Mouse (Mus musculus) forebrain, postnatal 0 days (tissue): Measurements from ENCODE around the gene Tubgcp3. TPM values are rescaled to one million over a fixed set of nuclear protein-coding genes. Genes with fewer than 3 reads are reported as not detected.
A peak's percentile ranks its signal among the peaks of the same experiment; 100 is the strongest.
"Not testable (repeated sequence)": the region's sequence is repeated elsewhere in the genome, so short reads cannot be mapped to it uniquely, and the experiment has no call there.

ENCODE experiments used
- ATAC-seq: fragments of 200-750 bp; cut with Nextera tagmentation; 2 replicates; pipeline ENCODE4 v1.8.0; 2017; ENCODE audit warnings: mild to moderate bottlenecking, moderate library complexity
- DNase-seq: peaks from one replicate; pipeline ENCODE4 v3.0.0-alpha.2; 2015
- H3K27ac ChIP-seq: fragments of 300-500 bp; sonication (generic); 2 replicates; pipeline ENCODE4 v1.5.1; 2014; ENCODE audit warnings: low read depth, mild to moderate bottlenecking, antibody characterized with exemption, low read length, moderate library complexity, mixed read lengths
- H3K27me3 ChIP-seq: fragments of 300-500 bp; sonication (generic); 2 replicates; pipeline ENCODE4 v1.6.1; 2014; ENCODE audit warnings: mild to moderate bottlenecking, low read length, mixed read lengths; ENCODE audit not compliant: insufficient read depth
- H3K36me3 ChIP-seq: fragments of 300-500 bp; sonication (generic); 2 replicates; pipeline ENCODE4 v1.6.1; 2014; ENCODE audit warnings: mild to moderate bottlenecking, moderate library complexity; ENCODE audit not compliant: insufficient read depth
- H3K4me1 ChIP-seq: fragments of 300-500 bp; sonication (generic); 2 replicates; pipeline ENCODE4 v1.6.1; 2014; ENCODE audit warnings: antibody characterized with exemption; ENCODE audit not compliant: insufficient read depth
- H3K4me2 ChIP-seq: fragments of 300-500 bp; sonication (generic); 2 replicates; pipeline ENCODE4 v1.6.1; 2014; ENCODE audit warnings: low read depth, mild to moderate bottlenecking, moderate library complexity
- H3K4me3 ChIP-seq: fragments of 300-500 bp; sonication (generic); 2 replicates; pipeline ENCODE4 v1.5.1; 2014; ENCODE audit warnings: low read depth, low read length, mixed read lengths
- H3K9ac ChIP-seq: fragments of 300-500 bp; sonication (generic); 2 replicates; pipeline ENCODE4 v1.6.1; 2014; ENCODE audit warnings: mild to moderate bottlenecking
- H3K9me3 ChIP-seq: fragments of 300-500 bp; sonication (generic); 2 replicates; pipeline ENCODE4 v1.6.1; 2016; ENCODE audit warnings: low read length
- CTCF ChIP-seq: sonication (generic); IDR thresholded peaks from 2 replicates; pipeline ENCODE4 v1.5.1; 2016; ENCODE audit warnings: antibody characterized with exemption, control low read depth, low read depth
- WGBS: fragments of 180-500 bp; shearing (Covaris S2); extraction: QIAGEN DNeasy Blood & Tissue Kit; methylation state at CpG from one replicate; pipeline ENCODE4 v1.1.7; 2014; 5-methylcytosine and 5-hydroxymethylcytosine counted together
- polyA plus RNA-seq: library from polyadenylated mRNA; unstranded; fragments of >200 nt; fragmentation: Nextera tagmentation; extraction: Ambion mirVana; gene quantifications from 2 replicates; pipeline ENCODE4 v1.2.1, GENCODE M21; 2015
- total RNA-seq: library from RNA; depleted of rRNA; stranded (reverse); fragments of >200 nt; gene quantifications from 2 replicates; pipeline ENCODE4 v1.2.3, GENCODE M21; 2014

Gene Tubgcp3
- total and polyA plus RNA-seq, 2 experiments from 2014 or later, result 24.4 to 58.0 TPM

DNA sequence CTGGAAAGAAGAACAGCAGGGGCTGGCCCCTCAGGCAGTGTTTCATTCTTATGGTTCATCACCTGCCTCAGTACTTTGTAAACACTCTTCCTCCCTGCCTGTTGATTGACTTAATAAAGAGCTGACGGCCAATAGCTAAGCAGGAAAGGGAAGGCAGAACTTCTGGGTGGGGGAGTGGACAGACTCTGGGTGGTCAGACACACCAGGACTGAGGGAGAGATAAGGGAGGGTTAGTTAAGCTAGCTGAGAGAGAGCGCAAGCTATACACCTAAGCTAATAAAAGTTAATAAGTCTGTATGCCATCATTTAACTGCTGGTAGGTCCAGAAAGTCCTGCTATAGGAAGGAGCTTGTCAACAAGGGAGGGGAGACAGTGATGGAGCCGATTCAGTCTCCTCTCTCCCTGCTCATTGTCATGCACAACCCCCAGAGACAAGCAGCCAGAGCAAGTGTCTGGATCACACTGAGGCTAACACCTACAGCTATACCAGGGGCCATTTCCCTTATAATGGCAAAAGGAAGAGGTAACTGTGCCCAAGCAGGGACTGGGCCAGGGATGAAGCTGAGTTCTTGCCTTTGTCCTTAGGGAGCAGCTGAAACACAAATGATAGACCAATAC lies 26.7 kb upstream of the Tubgcp3 start:
- no peaks in the 10 kb centered on the region for H3K9me3 ChIP-seq
- no peak overlapping the region for H3K4me3 ChIP-seq
- no peak overlapping the region for H3K27ac ChIP-seq
- H3K4me1 ChIP-seq, result no peaks in the 10 kb centered on the region
- no peak overlapping the region for H3K4me2 ChIP-seq
- H3K9ac ChIP-seq, result no peak overlapping the region
- DNase-seq (no peak), ATAC-seq (no peak)
- 54% methylated on average over 3 of the region's 3 CpGs for WGBS
- no peaks in the 10 kb centered on the region for H3K27me3 ChIP-seq
- no peaks in the 10 kb centered on the region for H3K36me3 ChIP-seq
- TF ChIP-seq CTCF, result no peak

DNA sequence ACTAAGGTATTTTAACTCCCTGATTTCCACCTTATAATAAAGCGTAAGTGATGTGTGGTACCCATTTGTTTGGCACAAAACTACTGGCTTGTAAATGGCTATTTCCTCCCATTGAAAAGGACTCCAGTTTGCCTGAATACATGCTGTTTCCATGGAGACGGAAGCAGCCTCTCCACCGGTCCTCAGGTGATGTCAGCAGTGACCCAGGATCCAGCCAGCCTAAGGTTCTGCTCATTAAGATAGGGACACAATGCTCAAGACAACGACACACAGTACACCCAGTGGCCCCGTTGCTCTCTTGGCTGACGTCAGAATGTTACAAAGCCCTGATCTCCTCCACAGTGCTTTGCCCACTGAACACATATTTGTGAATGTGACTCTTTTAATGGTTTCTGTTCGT lies 16.8 kb upstream of the Tubgcp3 start:
- no peak for TF ChIP-seq CTCF
- 20% methylated on average over 7 of the region's 7 CpGs for whole genome bisulfite sequencing
- ATAC-seq (peak; percentile 73), DNase-seq (peak; percentile 30)
- Histone ChIP-seq H3K9ac (no peak overlapping the region), H3K4me2 (no peak overlapping the region), H3K36me3 (no peaks in the 10 kb centered on the region), H3K27ac (no peak overlapping the region), H3K4me1 (no peaks in the 10 kb centered on the region), H3K4me3 (no peak overlapping the region), H3K9me3 (no peaks in the 10 kb centered on the region), H3K27me3 (no peaks in the 10 kb centered on the region)

- 3% methylated on average over 7 of the region's 7 CpGs for WGBS
- Histone ChIP-seq H3K9ac (no peak overlapping the region), H3K4me3 (no peak overlapping the region), H3K27me3 (no peaks in the 10 kb centered on the region), H3K4me1 (0 out of 2 replicates have a peak, but pooled peaks cover 5% of the 10 kb centered on the region), H3K36me3 (no peaks in the 10 kb centered on the region), H3K4me2 (no peak overlapping the region), H3K9me3 (no peaks in the 10 kb centered on the region), H3K27ac (no peak overlapping the region)
- DNase-seq, result peak; percentile 87
- peak; percentile 90 for ATAC-seq
- peak; percentile 92 for TF ChIP-seq CTCF
These were observed 5.5 kb upstream of the Tubgcp3 start for GRCm38 (mm10) chr8:12677529-12677928.

DNA sequence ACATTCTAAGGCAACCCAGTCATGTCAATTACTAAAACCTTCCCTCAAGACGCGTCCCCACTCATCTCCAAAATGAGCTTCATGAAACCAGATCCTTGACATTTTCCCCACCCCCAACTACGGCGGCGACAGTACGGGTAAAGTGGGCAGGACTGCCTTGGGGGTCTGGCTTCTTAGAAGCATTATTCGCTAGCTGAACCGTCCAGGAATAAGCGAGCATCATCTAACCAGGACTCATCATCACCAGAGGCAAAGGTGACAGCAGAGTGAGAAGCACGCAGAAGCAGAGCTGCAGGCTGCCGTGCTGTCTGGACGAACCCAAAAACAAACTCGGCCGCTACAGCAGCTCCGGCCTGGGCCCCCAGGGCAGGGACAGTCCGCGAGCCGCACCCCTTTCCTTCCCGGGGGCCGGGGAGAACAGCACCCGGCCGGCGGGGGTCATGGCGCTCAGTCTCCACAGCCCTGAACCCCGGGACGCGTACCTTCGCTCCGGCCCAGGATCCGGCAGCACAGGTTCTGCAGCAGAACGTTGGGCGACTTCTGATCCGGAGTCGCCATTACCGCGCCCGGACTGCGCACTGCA lies 484 bp downstream of the Tubgcp3 start:
- peak overlapping the region; percentile 90 for H3K27ac ChIP-seq
- H3K36me3 ChIP-seq, result no peaks in the 10 kb centered on the region
- ATAC-seq (peak; percentile 50), DNase-seq (peak; percentile 18)
- peak overlapping the region; percentile 96 for H3K4me3 ChIP-seq
- TF ChIP-seq CTCF, result no peak
- H3K4me2 ChIP-seq, result peak overlapping the region; percentile 79
- H3K9me3 ChIP-seq, result no peaks in the 10 kb centered on the region
- H3K9ac ChIP-seq, result peak overlapping the region; percentile 81
- H3K4me1 ChIP-seq, result peaks cover 13% of the 10 kb centered on the region; the same call in 1 of the 2 replicates
- no peaks in the 10 kb centered on the region for H3K27me3 ChIP-seq
- WGBS, result under 1% methylated on average over 38 of the region's 38 CpGs

- H3K4me1 ChIP-seq, result peaks cover 13% of the 10 kb centered on the region; the same call in 1 of the 2 replicates
- peak overlapping the region; percentile 81; the same call in 1 of the 2 replicates for H3K9ac ChIP-seq
- H3K27me3 ChIP-seq, result no peaks in the 10 kb centered on the region
- TF ChIP-seq CTCF, result no peak
- H3K27ac ChIP-seq, result no peak overlapping the region
- no peak for ATAC-seq
- DNase-seq, result no peak
- WGBS, result 27% methylated on average over 6 of the region's 6 CpGs
- peak overlapping the region; percentile 96 for H3K4me3 ChIP-seq
- peak overlapping the region; percentile 79 for H3K4me2 ChIP-seq
- H3K36me3 ChIP-seq, result no peaks in the 10 kb centered on the region
- no peaks in the 10 kb centered on the region for H3K9me3 ChIP-seq
These were observed 1.1 kb downstream of the Tubgcp3 start for GRCm38 (mm10) chr8:12670965-12671364.

GRCm38 (mm10) chr8:12668832-12669231 lies 3.2 kb downstream of the Tubgcp3 start:
- Histone ChIP-seq H3K9me3 (no peaks in the 10 kb centered on the region), H3K4me2 (no peak overlapping the region)
- peak; percentile 16 for DNase-seq

GRCm38 (mm10) chr8:12666530-12666929 lies 5.5 kb downstream of the Tubgcp3 start:
- ATAC-seq, H3K4me3 ChIP-seq, H3K36me3 ChIP-seq, H3K4me2 ChIP-seq, H3K27me3 ChIP-seq, H3K27ac ChIP-seq, DNase-seq, H3K9me3 ChIP-seq, H3K9ac ChIP-seq, H3K4me1 ChIP-seq: not testable (repeated sequence)
- 70% methylated on average over 3 of the region's 3 CpGs for WGBS

More at GRCm38 (mm10) chr8:12668832-12669231, 3.2 kb downstream of the Tubgcp3 start:
- Histone ChIP-seq H3K36me3 (no peaks in the 10 kb centered on the region), H3K27ac (no peak overlapping the region), H3K27me3 (no peaks in the 10 kb centered on the region), H3K4me3 (no peak overlapping the region), H3K4me1 (peaks cover 13% of the 10 kb centered on the region; the same call in 1 of the 2 replicates), H3K9ac (no peak overlapping the region)
- no peak for ATAC-seq
- 81% methylated on average over 6 of the region's 6 CpGs for WGBS
- TF ChIP-seq CTCF, result peak; percentile 44
